Mouse (Mus musculus) left cerebral cortex, postnatal 36 days (tissue): ENCODE measurements around the gene Bmp3. TPM values are rescaled to one million over a fixed set of nuclear protein-coding genes. Genes with fewer than 3 reads are reported as not detected.

Source experiments
- DNase-seq, 2 experiments: peaks; one replicate each; pipeline ENCODE4 v3.0.0; 2021 to 2022; ENCODE audit warnings: low spot score in 2 of 2, mixed read lengths in 1 of 2
- intact Hi-C: fragments of 180-260 bp; cut with DNase I; formaldehyde crosslinking; loops from one replicate; pipeline ENCODE4 v1.15.1; 2025
- total RNA-seq, 2 experiments: library from RNA; stranded (reverse); gene quantifications; 2 replicates each; pipeline ENCODE4 v1.2.3; 2021

Gene Bmp3
- total RNA-seq: 10 to 100 TPM; 14.2 to 16.2 TPM

GRCm38 (mm10) chr5:98854264-98854626 is at the start of gene Bmp3:
Gene Bmp3, plus strand, starts transcription at chr5:98854415.
- intact Hi-C loops: no loop called here
- DNase-seq: peak; percentile 49 to 53

GRCm38 (mm10) chr5:98804761-98805160 is 49.5 kb upstream of the Bmp3 start:
- intact Hi-C loops: no loop called here

GRCm38 (mm10) chr5:98806492-98806891 is 47.7 kb upstream of the Bmp3 start:
- intact Hi-C loops: no loop called here
- no peak for DNase-seq

More at GRCm38 (mm10) chr5:98804761-98805160, 49.5 kb upstream of the Bmp3 start:
- no peak for DNase-seq

GRCm38 (mm10) chr5:98807022-98807421 is 47.2 kb upstream of the Bmp3 start:
- intact Hi-C loops: no loop called here
- no peak for DNase-seq

- no peak for DNase-seq
- intact Hi-C loops: no loop called here
Observed at GRCm38 (mm10) chr5:98807953-98808352, 46.3 kb upstream of the Bmp3 start.

GRCm38 (mm10) chr5:98812380-98812779 is 41.8 kb upstream of the Bmp3 start:
- DNase-seq: no peak
- intact Hi-C loops: no loop called here

GRCm38 (mm10) chr5:98815269-98815668 is 38.9 kb upstream of the Bmp3 start:
- no peak for DNase-seq
- intact Hi-C loops: no loop called here

GRCm38 (mm10) chr5:98833760-98834159 is 20.5 kb upstream of the Bmp3 start:
- intact Hi-C loops: no loop called here
- DNase-seq: no peak

GRCm38 (mm10) chr5:98834300-98834699 is 19.9 kb upstream of the Bmp3 start:
- intact Hi-C loops: no loop called here
- DNase-seq: no peak

- intact Hi-C loops: no loop called here
- no peak for DNase-seq
Observed at GRCm38 (mm10) chr5:98842600-98843310, 11.5 kb upstream of the Bmp3 start.

GRCm38 (mm10) chr5:98844664-98845063 is 9.6 kb upstream of the Bmp3 start:
- intact Hi-C loops: no loop called here
- DNase-seq: no peak

- peak; percentile 20 to 29 for DNase-seq
- intact Hi-C loops: no loop called here
Observed at GRCm38 (mm10) chr5:98854627-98855564, 681 bp downstream of the Bmp3 start.

- intact Hi-C loops: no loop called here
- DNase-seq: no peak
Observed at GRCm38 (mm10) chr5:98855741-98856140, 1.5 kb downstream of the Bmp3 start.

- peak in 1 of 2 experiments; percentile 8 for DNase-seq
- intact Hi-C loops: no loop called here
Observed at GRCm38 (mm10) chr5:98856356-98856755, 2.1 kb downstream of the Bmp3 start.

GRCm38 (mm10) chr5:98863891-98864290 is 9.7 kb downstream of the Bmp3 start:
- intact Hi-C loops: loop anchor here (2.0 kb wide), 1 partner anchor 515 kb away; no protein-coding TSS in a partner anchor
- no peak for DNase-seq

GRCm38 (mm10) chr5:98865146-98865545 is 10.9 kb downstream of the Bmp3 start:
- no peak for DNase-seq
- intact Hi-C loops: no loop called here

- DNase-seq: no peak
- intact Hi-C loops: loop anchor here (5.0 kb wide), 1 partner anchor 281 kb away; no protein-coding TSS in a partner anchor
Observed at GRCm38 (mm10) chr5:98876056-98876455, 21.8 kb downstream of the Bmp3 start.

GRCm38 (mm10) chr5:98878891-98879290 is 24.7 kb downstream of the Bmp3 start:
- intact Hi-C loops: loop anchor here (2.0 to 5.0 kb wide), 2 partner anchors 278 to 534 kb away; no protein-coding TSS in a partner anchor
- peak; percentile 36 to 51 for DNase-seq

GRCm38 (mm10) chr5:98882096-98882495 is 27.9 kb downstream of the Bmp3 start:
- intact Hi-C loops: no loop called here
- DNase-seq: no peak

GRCm38 (mm10) chr5:98890544-98891050 is 36.4 kb downstream of the Bmp3 start:
- intact Hi-C loops: no loop called here
- no peak for DNase-seq
